Mouse (Mus musculus) liver, embryonic 16.5 days (tissue): ENCODE results near the gene Dixdc1. TPM values are rescaled to one million over a fixed set of nuclear protein-coding genes. Genes with fewer than 3 reads are reported as not detected.
A peak's percentile ranks its signal among the peaks of the same experiment; 100 is the strongest.

Experiments used
- ATAC-seq: fragments of 200-750 bp; cut with Nextera tagmentation; 2 replicates; pipeline ENCODE4 v1.8.0; 2017; ENCODE audit warnings: low read depth, mild to moderate bottlenecking, moderate number of reproducible peaks, moderate library complexity
- H3K27ac ChIP-seq: fragments of 300-500 bp; sonication (generic); 2 replicates; pipeline ENCODE4 v1.5.1; 2014; ENCODE audit warnings: mild to moderate bottlenecking, low read length
- H3K27me3 ChIP-seq: fragments of 300-500 bp; sonication (generic); 2 replicates; pipeline ENCODE4 v1.6.1; 2014; ENCODE audit warnings: low read depth, low read length, mixed read lengths; ENCODE audit not compliant: control insufficient read depth, insufficient read depth
- H3K36me3 ChIP-seq: fragments of 300-500 bp; sonication (generic); 2 replicates; pipeline ENCODE4 v1.6.1; 2014; ENCODE audit warnings: mild to moderate bottlenecking; ENCODE audit not compliant: control insufficient read depth, insufficient read depth
- H3K4me1 ChIP-seq: fragments of 300-500 bp; sonication (generic); 2 replicates; pipeline ENCODE4 v1.6.1; 2014; ENCODE audit warnings: low read depth, low read length, mixed read lengths; ENCODE audit not compliant: control insufficient read depth
- H3K4me2 ChIP-seq: fragments of 300-500 bp; sonication (generic); 2 replicates; pipeline ENCODE4 v1.6.1; 2014; ENCODE audit warnings: low read depth, low read length, mixed read lengths
- H3K4me3 ChIP-seq: fragments of 300-500 bp; sonication (generic); 2 replicates; pipeline ENCODE4 v1.5.1; 2014; ENCODE audit warnings: low read depth, mild to moderate bottlenecking, low read length
- H3K9ac ChIP-seq: fragments of 300-500 bp; sonication (generic); 2 replicates; pipeline ENCODE4 v1.6.1; 2014; ENCODE audit warnings: low read depth, low read length
- H3K9me3 ChIP-seq: fragments of 300-500 bp; sonication (generic); replicated peaks from 2 replicates; pipeline ENCODE4 v1.6.1; 2016; ENCODE audit warnings: low read length; ENCODE audit not compliant: control insufficient read depth
- WGBS: fragments of 180-500 bp; shearing (Covaris S2); extraction: QIAGEN DNeasy Blood & Tissue Kit; methylation state at CpG from one replicate; pipeline ENCODE4 v1.1.7; 2014; ENCODE audit not compliant: insufficient replicate concordance; 5-methylcytosine and 5-hydroxymethylcytosine counted together
- polyA plus RNA-seq: library from polyadenylated mRNA; unstranded; fragments of >200 nt; fragmentation: Nextera tagmentation; extraction: Ambion mirVana; gene quantifications from 2 replicates; pipeline ENCODE4 v1.2.1, GENCODE M21; 2015

Dixdc1 gene
- polyA plus RNA-seq, 1 experiment from 2014 or later: 2.7 TPM

- Histone ChIP-seq H3K4me1 (peaks cover 15% of the 10 kb centered on the region), H3K27me3 (no peaks in the 10 kb centered on the region), H3K9ac (peak within 1 kb of the TSS; percentile 90), H3K4me2 (peak within 1 kb of the TSS; percentile 89), H3K9me3 (no peaks in the 10 kb centered on the region), H3K27ac (peak within 1 kb of the TSS; percentile 97), H3K36me3 (peaks cover 2% of the 10 kb centered on the region; the same call in 1 of the 2 replicates), H3K4me3 (peak within 1 kb of the TSS; percentile 87)
- ATAC-seq: peak; percentile 95
- 3% methylated on average over 59 of the region's 59 CpGs for WGBS
Observed at GRCm38 (mm10) chr9:50768107-50769002, 29.0 kb upstream of the Dixdc1 start, which contains the start of gene Fdxacb1. TSS of gene Fdxacb1 (plus strand) at chr9:50768236.

GRCm38 (mm10) chr9:50767531-50768106 is 28.3 kb upstream of the Dixdc1 start:
- H3K4me2 ChIP-seq: peak overlapping the region; percentile 85
- peak; percentile 5 for ATAC-seq
- peaks cover 2% of the 10 kb centered on the region; the same call in 1 of the 2 replicates for H3K36me3 ChIP-seq
- peak overlapping the region; percentile 97 for H3K27ac ChIP-seq
- H3K4me3 ChIP-seq: peak overlapping the region; percentile 87
- H3K27me3 ChIP-seq: no peaks in the 10 kb centered on the region
- WGBS: 4% methylated on average over 17 of the region's 17 CpGs
- H3K4me1 ChIP-seq: peaks cover 15% of the 10 kb centered on the region
- peak overlapping the region; percentile 90 for H3K9ac ChIP-seq
- no peaks in the 10 kb centered on the region for H3K9me3 ChIP-seq

DNA sequence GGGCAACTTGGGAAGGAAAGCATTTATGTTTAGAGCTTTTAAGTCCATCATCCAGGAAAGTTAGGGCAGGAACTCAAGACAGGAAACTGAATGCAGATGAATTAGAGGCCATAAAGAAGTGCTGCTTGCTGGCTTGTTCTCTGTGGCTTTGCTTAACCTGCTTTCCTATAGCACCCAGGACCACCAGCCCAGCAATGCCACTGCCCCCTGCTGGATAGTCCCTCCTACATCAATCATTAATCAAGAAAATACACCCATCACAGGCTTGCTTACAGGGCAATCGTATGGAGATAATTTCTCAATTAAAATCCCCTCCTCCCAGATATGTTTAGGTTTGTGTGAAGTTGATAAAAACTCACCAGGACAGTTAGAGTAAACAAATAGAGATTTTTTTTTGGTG is 24.0 kb upstream of the Dixdc1 start:
- H3K4me1 ChIP-seq: peaks cover 3% of the 10 kb centered on the region
- WGBS: 52% methylated on average over 1 of the region's 1 CpGs
- no peak overlapping the region for H3K27ac ChIP-seq
- no peak overlapping the region for H3K9ac ChIP-seq
- H3K27me3 ChIP-seq: no peaks in the 10 kb centered on the region
- H3K36me3 ChIP-seq: no peaks in the 10 kb centered on the region
- H3K9me3 ChIP-seq: no peaks in the 10 kb centered on the region
- no peak for ATAC-seq
- H3K4me2 ChIP-seq: no peak overlapping the region
- H3K4me3 ChIP-seq: no peak overlapping the region

GRCm38 (mm10) chr9:50761520-50762243 is 22.4 kb upstream of the Dixdc1 start:
- Histone ChIP-seq H3K27me3 (no peaks in the 10 kb centered on the region), H3K9ac (no peak overlapping the region), H3K4me3 (no peak overlapping the region), H3K4me1 (no peaks in the 10 kb centered on the region), H3K4me2 (no peak overlapping the region), H3K27ac (no peak overlapping the region), H3K9me3 (no peaks in the 10 kb centered on the region), H3K36me3 (no peaks in the 10 kb centered on the region)
- WGBS: 51% methylated on average over 6 of the region's 6 CpGs
- no peak for ATAC-seq

DNA sequence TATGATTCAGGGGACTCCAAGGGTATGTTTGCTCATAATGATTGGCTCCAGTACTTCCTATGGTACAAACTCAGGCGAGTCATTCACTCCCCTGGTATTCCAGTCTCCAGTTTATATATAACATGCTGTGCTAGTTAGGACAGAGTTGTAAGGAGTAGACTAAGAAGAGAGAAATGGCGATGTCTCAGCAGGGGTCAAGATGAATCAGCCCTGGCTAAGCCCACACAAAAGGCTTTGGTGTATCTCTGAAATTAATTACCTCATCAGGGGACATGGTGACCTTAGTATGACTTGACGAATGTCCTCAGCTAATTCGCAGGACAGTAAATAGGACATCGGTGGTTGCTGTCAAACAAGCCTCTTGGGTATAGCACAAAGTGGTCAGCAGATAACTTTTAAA is 17.4 kb upstream of the Dixdc1 start:
- Histone ChIP-seq H3K36me3 (no peaks in the 10 kb centered on the region), H3K4me1 (no peaks in the 10 kb centered on the region), H3K27ac (no peak overlapping the region), H3K4me2 (no peak overlapping the region), H3K9me3 (no peaks in the 10 kb centered on the region), H3K27me3 (no peaks in the 10 kb centered on the region), H3K9ac (no peak overlapping the region), H3K4me3 (no peak overlapping the region)
- ATAC-seq: no peak
- WGBS: 45% methylated on average over 5 of the region's 5 CpGs

GRCm38 (mm10) chr9:50753947-50754346 is 14.6 kb upstream of the Dixdc1 start:
- H3K4me3 ChIP-seq: no peak overlapping the region
- H3K27me3 ChIP-seq: no peaks in the 10 kb centered on the region
- 35% methylated on average over 7 of the region's 7 CpGs for WGBS
- no peaks in the 10 kb centered on the region for H3K4me1 ChIP-seq
- H3K4me2 ChIP-seq: no peak overlapping the region
- H3K36me3 ChIP-seq: no peaks in the 10 kb centered on the region
- H3K9ac ChIP-seq: no peak overlapping the region
- H3K27ac ChIP-seq: no peak overlapping the region
- H3K9me3 ChIP-seq: no peaks in the 10 kb centered on the region
- no peak for ATAC-seq

GRCm38 (mm10) chr9:50752784-50753615 is 13.7 kb upstream of the Dixdc1 start:
- Histone ChIP-seq H3K9ac (no peak overlapping the region), H3K4me2 (no peak overlapping the region), H3K9me3 (no peaks in the 10 kb centered on the region), H3K36me3 (no peaks in the 10 kb centered on the region), H3K27me3 (no peaks in the 10 kb centered on the region), H3K4me3 (no peak overlapping the region), H3K4me1 (no peaks in the 10 kb centered on the region), H3K27ac (no peak overlapping the region)
- 64% methylated on average over 17 of the region's 17 CpGs for WGBS
- peak; percentile 16; the same call in 1 of the 2 replicates for ATAC-seq

GRCm38 (mm10) chr9:50752054-50752602 is 12.8 kb upstream of the Dixdc1 start, which contains the start of gene Hspb2:
TSS of gene Hspb2 (minus strand) at chr9:50752354.
- WGBS: 64% methylated on average over 14 of the region's 14 CpGs
- H3K4me2 ChIP-seq: no peak within 1 kb of the TSS
- no peak; the same call in 1 of the 2 replicates for ATAC-seq
- H3K27ac ChIP-seq: no peak within 1 kb of the TSS
- no peaks in the 10 kb centered on the region for H3K27me3 ChIP-seq
- no peaks in the 10 kb centered on the region for H3K9me3 ChIP-seq
- no peaks in the 10 kb centered on the region for H3K4me1 ChIP-seq
- H3K4me3 ChIP-seq: no peak within 1 kb of the TSS
- no peaks in the 10 kb centered on the region for H3K36me3 ChIP-seq
- no peak within 1 kb of the TSS for H3K9ac ChIP-seq
